Mouse (Mus musculus): ENCODE data around the gene Accs. TPM values are rescaled to one million over a fixed set of nuclear protein-coding genes. Genes with fewer than 3 reads are reported as not detected.

Gene Accs
- 1 to 10 TPM; 3.9 to 5.7 (median 4.5) TPM for total RNA-seq (2022)

DNA sequence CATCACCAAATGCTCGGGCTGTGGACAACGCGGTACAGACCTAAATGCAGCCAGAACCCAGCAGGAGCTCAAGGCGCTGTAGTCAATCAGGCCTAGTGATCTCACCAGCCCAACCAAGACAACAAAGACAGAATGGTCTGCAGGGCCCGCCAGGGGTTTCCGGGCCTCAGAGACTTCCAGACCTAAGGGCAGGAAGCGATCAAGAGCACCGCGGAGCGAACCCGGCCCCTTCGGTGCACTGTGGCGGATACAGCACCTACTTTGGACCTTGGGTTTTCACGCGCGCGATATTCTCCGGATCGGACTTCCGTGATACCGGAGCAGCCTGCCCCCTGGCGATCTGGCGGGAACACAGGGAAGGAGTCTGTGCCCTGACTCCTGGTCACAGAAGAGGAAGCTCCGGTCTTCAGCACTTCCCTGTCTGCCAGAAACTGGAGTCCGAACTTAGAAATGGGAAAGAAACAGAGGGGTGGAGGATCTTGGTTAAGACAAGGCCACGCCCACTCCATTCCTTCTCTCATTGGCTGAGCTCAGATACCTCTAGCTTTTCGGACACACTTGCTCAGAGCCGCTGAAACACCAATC lies at the start of gene Accs:
Gene Accs (minus strand): TSS at position 439 of the 585 bp plus-strand sequence.
- DNase-seq (ENCODE audit: low spot score in 2 of 2): peak; percentile 30 to 39

DNA sequence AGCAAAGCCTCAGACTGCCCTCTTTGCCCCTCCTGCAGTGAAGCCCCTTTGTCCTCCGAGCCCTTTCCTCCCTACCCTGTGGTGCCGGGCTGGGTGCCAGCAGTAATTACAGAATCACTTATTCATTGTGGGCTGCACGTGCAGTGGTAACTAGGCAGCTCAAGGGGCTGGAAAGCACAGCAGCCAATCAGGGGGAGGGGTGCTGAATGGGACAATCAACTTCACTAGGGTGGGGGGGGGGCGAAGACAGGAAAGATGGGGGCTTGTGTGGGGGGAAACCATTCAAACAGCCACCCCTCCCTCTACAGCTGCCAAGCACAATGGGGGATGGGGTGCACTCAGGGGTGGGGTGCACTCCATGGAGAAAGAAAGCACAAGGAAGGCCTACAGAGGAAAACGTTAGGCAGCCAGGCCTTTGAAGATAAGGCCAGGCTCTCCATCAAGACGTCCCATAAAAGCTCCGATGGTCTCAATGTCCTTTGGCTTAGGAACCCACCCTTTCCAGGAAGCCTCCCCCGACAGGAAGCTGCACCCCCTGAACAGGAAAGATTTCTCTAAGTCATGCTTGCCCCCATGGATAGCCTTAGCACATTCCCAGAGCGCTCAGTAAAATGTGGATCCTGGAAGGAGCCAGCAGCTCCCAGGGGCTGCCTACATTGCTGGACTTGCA lies 42.0 kb upstream of the Accs start:
- peak in 1 of 2 experiments; percentile 67 for DNase-seq (ENCODE audit: low spot score in 2 of 2)

DNA sequence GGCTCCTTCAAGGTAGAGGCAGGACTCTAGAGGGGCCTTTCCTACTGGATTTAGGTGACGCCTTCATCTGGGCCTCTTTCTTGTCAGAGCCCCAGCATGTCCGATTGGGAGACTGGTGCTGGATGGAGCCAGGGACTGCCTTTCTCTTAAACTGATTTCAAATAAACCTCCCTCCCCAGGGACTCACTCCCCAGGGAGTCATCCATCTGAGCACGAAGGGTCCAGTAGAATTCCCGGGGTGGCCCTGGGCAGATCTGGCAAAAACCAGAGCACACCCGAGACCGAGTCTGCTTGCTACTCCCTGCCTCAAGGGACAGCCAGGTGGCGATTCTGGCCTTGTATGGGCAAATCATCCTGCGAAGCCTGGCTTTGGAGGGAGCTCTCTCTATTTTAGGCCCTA lies 40.4 kb upstream of the Accs start:
- DNase-seq (ENCODE audit: low spot score in 2 of 2): no peak

DNA sequence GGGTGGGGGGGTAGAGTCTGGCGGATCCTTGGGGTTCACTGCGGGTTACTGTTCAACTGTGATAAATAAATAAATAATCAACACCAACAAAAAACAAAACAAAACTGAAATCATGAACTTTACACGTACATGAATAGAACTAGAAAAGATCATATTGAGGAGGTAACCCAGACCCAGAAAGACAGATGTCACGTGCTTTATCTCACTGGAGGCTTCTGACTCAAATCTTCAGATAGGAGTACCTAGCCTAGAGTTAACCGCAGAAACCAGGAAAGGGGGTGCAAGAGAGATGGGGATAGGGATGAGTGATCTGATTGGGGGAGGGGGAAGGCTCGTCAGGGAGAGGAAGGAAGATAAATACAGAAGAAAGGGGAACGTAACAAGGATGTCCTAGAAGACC lies 39.3 kb upstream of the Accs start:
- no peak for DNase-seq (ENCODE audit: low spot score in 2 of 2)

DNA sequence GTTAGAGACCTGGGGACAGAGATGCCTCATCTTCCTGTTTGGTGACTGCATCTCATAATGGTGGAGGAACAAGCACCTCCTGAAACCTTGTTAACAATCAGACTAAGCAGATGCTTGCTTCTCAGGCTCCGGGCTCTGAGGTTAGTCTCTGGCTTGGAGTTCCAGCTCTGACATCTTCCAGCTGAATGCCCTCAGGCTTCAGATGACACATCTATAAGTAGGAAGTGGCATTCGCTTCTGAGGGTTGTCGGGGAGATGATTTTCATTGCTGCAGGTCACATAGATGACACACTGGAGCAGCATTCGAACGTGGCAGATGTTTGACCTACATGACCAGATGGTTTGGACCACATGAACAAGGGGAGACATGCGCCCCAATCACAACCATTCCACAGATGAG lies 38.6 kb upstream of the Accs start:
- DNase-seq (ENCODE audit: low spot score in 2 of 2): no peak

DNA sequence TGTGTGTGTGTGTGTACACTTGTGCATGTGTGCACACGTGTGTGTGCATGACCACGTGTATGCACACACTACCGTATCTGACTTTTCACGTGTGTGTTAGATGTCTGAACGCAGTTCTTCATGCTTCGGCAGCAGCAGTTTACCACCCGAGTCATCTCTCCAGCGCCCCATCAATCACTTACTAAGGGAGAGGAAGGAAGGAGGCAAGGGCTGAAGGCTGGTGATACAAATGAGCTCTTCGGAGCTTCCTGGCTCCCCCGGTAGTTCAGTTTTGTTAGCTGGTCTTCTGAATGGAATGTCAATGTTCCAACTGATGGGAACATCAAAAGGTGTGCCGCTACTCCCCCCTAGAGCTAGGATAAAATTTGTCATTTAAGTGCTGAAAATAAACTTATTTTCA lies 37.5 kb upstream of the Accs start:
- no peak for DNase-seq (ENCODE audit: low spot score in 2 of 2)

DNA sequence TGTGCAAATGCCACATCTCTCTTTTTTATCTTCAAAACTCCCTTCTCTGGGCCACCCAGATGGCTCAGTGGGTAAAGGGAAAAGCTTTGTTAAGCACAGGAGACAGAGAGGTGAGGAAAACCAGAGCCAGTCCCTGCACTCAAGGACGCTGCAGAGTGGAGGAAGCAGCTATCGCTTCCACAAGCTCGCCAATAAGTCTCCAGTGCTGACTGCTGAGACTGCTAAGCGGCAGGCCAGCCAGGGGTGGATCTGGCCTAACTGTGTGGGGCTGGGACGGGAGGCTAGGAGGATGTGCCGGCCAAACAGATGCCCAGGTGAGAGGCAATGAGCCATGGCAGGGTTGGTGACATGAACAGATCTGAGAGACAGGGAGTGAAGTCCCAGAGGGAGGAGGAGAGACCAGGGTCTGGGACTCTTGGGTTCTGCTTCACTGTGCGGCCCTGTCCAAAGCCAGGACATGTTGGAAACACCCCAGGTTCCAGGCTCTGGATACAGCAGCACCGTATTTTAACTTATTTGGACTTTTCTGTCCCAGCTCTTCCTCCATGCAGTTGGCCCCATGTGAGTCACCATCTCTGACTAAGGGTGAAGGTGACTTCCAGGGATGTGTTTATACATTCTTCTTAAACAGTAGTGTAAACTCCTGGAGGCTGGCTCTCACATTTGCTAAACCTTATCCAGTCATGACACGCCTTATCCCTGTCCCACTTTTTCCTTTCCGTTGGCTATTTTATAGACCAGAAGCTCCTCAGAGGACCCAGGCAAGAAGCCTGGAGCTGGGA lies 36.5 kb upstream of the Accs start:
- no peak for DNase-seq (ENCODE audit: low spot score in 2 of 2)

DNA sequence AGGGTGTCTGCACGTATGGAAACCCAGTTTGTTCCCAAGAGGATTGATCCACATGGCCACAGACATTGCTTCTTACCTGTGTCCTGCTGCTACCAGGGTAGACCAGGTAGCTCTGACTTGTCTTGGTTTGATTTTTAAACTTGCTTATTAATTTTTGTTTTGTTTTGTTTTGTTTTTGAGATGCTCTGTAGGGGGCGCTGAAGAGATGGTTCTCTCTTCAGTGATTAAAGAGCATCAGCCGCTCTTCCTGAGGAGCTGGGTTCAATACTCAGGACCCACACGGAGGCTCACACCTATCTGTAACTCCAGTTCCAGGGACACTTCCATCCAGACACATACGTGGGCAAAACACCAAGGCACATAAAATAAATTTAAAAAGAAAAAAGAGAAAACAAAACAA lies 33.3 kb upstream of the Accs start:
- DNase-seq (ENCODE audit: low spot score in 2 of 2): no peak

DNA sequence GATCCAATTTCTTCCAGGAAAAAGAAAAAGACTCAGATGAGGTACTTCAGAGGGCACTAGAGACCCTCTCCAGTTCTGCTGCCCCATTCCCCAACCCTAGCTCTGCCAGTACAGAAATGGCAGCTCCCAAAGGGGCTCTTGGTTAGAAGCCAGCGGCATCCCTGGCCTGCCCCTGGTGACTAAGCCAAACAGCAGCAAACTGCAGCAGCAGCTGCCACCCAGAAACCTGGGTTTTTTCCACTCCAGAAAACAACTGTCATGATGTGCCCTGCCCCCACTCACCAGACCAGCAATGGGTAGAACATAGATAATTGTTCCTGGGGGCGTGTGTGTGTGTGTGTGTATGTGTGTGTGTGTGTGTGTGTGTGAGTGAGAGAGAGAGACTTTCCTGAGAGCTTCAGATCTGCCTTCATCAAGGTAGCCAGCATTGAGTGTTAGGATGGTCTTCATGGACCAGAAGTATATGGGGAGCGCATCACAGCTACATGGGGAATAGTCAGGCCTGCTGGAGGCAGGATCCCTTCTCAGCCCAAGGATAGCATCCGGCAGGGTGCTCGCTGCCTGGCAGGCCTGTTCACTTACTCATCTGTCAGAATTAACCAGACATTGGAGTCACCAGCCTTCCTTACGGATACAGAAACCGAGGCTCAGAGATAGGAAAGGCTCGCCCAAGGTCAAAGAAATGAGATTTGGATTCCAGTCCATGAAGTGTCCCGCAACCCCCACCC lies 32.1 kb upstream of the Accs start:
- DNase-seq (ENCODE audit: low spot score in 2 of 2): no peak

DNA sequence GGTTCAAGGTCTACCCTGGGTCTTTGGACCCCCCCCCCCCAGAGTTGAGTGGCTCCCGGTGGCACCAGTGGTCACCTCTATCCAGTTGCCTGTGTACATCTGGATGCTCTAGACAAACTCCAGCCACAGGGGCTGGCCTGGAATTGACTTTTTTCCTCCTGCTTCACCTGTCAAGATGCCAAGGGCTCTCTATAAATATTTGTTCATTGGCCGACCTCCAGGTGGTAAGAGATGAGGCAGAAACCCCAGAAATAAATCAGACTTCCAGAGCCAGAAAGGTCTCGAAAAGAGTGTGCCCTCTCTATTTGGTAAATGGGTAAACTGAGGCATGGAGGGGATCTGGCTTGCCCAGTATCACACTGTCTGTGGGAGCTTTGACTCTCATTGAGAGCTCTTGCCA lies 31.2 kb upstream of the Accs start:
- DNase-seq (ENCODE audit: low spot score in 2 of 2): no peak

DNA sequence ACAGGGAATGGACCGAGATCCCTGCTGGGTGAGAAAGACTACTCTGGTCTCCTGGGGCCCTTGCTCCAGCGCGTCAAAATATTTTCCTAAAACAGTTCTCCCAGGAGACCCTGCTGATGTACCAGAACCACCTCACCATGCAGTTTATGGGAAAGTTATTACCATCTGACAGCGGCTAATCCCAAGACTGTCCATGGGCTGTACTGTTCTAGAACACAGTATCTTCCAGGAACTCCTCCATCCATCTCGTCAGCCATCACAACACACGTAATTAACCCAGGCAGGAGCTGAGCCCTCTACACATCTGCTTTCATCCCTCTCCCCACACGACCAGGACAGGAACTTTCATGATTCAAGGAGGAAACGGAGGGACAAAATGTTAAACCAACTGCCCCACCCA lies 30.7 kb upstream of the Accs start:
- no peak for DNase-seq (ENCODE audit: low spot score in 2 of 2)

DNA sequence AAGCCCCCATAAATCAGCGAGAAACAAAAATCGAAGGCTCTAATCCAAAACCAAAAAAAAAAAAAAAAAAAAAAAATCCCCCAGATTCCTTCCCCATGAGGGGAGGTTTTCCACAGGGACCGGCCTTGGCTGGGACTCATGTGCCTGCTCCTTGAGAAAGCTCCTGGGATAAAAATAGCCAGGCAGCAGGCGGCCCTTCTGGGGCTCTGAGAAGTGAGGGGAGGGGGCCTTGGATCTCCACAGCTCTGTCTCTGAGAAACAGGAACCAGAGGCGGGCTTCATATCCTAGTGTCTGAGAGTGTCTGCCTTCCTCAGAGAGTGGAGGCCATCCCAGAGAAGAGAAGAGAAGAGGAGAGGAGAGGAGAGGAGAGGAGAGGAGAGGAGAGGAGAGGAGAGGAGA lies 27.3 kb upstream of the Accs start:
- no peak for DNase-seq (ENCODE audit: low spot score in 2 of 2)

DNA sequence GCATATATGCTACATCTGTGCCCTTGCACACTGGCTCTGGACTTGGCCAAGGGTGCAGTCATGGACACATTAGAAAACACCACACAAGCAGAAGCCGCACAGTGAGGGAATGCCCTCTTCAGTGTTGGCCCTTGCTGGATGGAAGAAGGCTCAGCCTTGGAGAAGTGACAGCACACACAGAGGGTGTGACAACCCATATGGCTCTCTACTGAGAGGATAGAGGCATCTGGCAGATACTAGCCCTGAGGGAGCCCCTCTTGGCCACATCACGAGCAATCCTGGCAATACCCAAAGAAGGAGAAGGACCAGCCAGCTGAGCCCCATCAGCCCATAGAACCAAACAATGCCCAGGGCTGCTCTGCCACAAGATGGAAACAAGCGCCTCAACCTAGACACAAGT lies 24.9 kb upstream of the Accs start:
- no peak for DNase-seq (ENCODE audit: low spot score in 2 of 2)

DNA sequence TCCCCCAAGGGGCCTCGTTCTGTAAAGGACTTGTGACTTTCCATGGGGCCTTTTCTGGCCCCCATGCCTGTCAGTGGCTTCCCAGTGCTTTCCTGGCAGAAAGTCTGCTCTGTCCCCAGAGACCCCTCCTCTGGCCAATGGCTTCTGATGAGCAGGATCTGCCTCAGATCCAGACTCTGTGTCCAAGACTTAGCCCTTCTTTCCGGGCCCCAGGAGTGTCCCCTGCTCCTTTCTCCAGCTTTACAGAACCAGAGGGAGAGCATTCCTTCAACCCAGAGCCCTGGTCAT lies 24.4 kb upstream of the Accs start:
- DNase-seq (ENCODE audit: low spot score in 2 of 2): no peak

DNA sequence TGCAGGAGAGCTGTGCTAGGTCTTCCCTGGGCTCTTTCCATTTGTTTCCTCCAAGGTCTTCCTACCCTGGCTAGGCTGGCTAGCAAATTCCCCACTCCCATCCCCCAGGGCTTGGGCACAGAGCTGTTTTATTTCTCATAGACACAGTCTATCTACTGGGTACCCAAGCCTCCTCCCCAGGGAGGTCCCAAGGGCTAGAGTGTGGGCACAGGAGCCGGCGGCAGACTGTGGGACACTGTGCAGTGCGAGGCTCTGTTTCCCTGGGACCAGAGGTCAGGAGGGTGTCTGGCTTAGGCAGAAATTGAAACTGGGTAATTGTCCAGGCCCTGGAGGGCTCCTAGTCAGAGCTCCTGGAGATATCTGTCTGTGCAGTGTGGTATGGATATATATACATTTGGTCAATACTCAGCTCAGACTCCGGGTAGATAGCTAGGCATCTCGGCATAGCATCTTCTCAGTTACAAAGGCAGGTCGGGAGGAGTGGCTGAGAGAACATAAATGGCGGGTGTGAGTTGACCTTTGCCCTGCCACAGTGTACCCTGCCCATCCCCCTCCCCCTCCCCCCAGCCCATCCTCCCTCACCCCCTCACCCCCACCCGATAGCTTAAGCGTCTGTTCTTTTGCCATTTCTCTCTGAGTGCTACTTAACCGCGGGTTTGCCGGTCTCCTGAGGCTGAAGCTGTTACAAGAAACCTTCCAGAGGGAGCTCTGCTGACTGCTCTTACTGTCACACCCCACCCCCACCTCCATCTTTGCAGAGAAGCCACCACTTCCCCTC lies 23.9 kb upstream of the Accs start:
- no peak for DNase-seq (ENCODE audit: low spot score in 2 of 2)

DNA sequence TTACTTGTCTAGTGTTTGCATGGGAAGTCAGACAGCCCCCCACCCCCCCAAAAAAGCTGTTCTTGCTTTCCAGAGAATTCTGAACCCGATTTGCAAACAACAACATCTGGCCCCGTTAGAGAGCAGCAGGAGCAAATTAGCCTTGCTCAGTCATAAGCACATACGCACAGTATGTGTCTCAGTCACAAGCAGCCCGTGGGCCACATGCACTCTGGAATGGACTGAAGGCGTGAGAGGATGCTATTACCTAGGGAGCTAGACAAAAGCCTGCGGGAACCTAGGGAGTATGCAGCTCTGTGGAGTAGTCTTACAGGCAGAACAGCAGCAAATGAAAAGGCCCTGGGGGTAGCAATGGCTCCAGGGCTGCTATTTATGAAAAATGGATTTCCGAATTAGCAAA lies 22.5 kb upstream of the Accs start:
- no peak for DNase-seq (ENCODE audit: low spot score in 2 of 2)

DNA sequence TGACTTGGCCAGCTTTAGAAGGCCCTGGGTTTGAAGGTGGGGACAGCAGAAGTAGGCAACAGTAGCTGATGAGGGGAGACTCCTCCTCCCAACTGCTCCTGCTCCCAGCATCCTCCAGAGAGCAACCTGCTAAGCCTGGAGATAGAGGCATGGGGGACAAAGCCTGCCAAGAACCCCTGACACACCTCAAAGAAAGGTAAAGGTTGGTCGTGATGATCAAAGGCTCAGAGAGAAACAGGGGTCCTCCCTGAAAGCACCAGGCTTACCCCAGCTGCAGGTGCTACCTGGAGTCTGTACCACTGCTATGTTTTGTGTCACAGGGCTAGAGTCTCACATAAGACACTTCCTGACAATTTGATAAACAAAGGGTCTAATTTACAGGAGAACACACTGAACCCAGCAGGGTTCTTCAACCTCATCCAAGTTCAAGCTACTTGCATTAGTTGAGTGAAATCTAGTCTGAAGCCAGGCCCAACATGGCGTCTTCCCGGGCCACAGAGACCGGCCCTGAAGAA lies 21.7 kb upstream of the Accs start:
- no peak for DNase-seq (ENCODE audit: low spot score in 2 of 2)

DNA sequence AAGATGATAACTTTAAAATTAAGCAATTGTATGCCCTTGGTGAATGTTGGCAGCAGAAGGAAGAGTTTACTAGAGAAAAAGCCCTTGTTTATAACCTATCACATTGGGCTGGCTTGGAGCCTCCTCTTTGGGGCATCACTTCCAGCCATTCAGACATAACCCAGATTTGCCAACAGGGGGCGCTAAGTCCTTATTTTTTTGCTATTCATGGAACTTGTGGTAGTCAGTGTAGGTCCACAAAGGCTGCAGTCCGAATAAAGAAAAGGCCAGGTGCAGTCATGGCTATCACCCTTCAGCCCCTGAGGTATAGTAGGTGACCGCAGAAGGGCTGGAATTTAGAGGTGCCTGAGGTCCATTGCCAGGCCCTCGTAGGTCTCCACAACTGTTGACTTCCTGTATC lies 21.1 kb upstream of the Accs start:
- DNase-seq (ENCODE audit: low spot score in 2 of 2): peak; percentile 51 to 57

DNA sequence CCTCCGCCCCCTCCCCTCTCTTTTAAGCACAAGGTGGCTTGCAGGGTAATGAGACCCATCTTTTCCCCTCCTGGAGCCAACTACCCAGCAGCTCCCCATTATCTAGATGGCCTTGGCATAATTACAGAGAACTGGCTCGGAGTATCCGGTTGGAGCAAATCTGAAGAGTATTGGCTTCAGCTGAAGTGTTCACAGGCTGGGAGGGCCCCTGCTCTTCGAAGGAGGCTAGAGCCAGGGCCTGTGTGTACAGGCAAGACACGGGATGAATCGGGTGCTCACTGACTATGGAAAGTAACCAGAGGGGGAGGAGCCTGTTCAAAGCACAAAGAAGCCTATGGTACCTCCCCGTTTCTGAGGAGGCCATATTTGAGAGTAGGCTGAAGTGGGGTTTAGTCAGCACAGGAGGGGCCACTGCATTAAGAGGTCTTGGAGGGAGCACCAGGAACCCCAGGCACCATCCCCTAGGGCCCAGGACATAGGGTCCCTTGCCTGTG lies 19.4 kb upstream of the Accs start, which contains the start of gene Accsl:
Gene Accsl (minus strand): TSS at position 51 of the 494 bp plus-strand sequence.
- DNase-seq (ENCODE audit: low spot score in 2 of 2): no peak

DNA sequence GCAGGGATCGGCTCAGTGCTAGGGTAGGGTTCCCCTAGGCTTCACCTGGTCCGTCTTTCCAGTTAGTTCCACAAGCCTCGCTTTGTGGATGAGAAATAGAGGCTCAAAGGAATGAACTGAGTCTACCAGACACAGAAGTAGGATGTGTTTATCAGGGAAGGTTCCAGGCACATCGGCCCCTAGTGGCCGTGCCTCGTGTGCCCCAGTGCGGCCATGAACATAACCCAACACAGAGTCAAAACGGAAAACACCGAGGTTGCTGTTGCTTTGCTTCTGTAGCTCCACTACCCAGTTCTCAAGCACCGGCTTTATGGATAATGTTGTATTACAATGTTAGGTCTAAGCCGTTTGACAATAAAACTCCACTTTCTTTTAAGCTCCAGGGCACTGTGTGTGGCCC lies 18.8 kb upstream of the Accs start:
- DNase-seq (ENCODE audit: low spot score in 2 of 2): no peak

DNA sequence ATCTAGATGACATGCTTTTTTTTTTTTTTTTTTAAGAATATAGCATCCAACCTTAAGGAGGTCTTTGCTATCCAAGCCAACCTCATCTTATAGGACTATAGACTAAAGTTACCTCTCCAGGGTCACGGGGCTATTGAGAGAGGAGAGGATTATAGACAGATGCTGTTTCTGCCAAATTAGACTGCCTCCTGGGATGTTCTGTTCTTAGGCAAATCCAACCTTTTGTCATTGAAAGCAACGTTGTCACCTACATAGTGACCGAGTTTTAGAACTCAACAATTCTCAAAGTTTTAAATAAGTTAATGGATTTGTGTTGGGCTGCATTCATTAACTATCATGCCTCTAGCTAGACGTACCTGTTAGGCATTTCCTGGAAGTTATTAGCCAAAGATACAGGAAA lies 13.5 kb upstream of the Accs start:
- DNase-seq (ENCODE audit: low spot score in 2 of 2): no peak

All from left cerebral cortex, adult 8-10 months (tissue).